Mouse (Mus musculus) erythroblast, embryonic 14.5 days (primary cell): ENCODE data around the gene Resp18.

ENCODE experiments used
- GATA1 ChIP-seq: IDR thresholded peaks from 2 replicates; pipeline ENCODE4 v1.6.1; 2012; ENCODE audit warnings: low read length, inconsistent platforms, mixed read lengths
- TAL1 ChIP-seq: IDR thresholded peaks from 3 replicates; pipeline ENCODE4 v1.6.1; 2012; ENCODE audit warnings: low read length, inconsistent platforms, mixed read lengths

GRCm38 (mm10) chr1:75251112-75251970 lies 26.9 kb downstream of the Resp18 start:
- no peak for TF ChIP-seq GATA1
- TF ChIP-seq TAL1 = no peak
